Mouse (Mus musculus) yolk sac, embryonic 10.5 days (tissue): ENCODE data around the gene Gpr142.
A peak's percentile ranks its signal among the peaks of the same experiment; 100 is the strongest.

ENCODE experiments used
- DNase-seq: peaks from one replicate; pipeline ENCODE4 v3.0.0-alpha.2; 2017; ENCODE audit warnings: low spot score

Gpr142 gene

GRCm38 (mm10) chr11:114844464-114845220, 45.9 kb downstream of the Gpr142 start:
- DNase-seq = no peak

GRCm38 (mm10) chr11:114846336-114846735, 47.6 kb downstream of the Gpr142 start:
- DNase-seq = no peak

GRCm38 (mm10) chr11:114847008-114847407, 48.3 kb downstream of the Gpr142 start:
- DNase-seq = no peak

GRCm38 (mm10) chr11:114849572-114849971, 50.8 kb downstream of the Gpr142 start:
- DNase-seq = no peak

- DNase-seq = no peak
Measured at GRCm38 (mm10) chr11:114850066-114850451, 51.3 kb downstream of the Gpr142 start.

- DNase-seq = peak; percentile 78
Measured at GRCm38 (mm10) chr11:114850452-114851268, 51.9 kb downstream of the Gpr142 start, which contains the start of gene Gprc5c. Gprc5c (plus strand) TSS chr11:114851152.

- no peak for DNase-seq
Measured at GRCm38 (mm10) chr11:114851269-114851607, 52.5 kb downstream of the Gpr142 start.

GRCm38 (mm10) chr11:114851608-114852310, 53.0 kb downstream of the Gpr142 start:
- peak; percentile 84 for DNase-seq

- DNase-seq = peak; percentile 80
Measured at GRCm38 (mm10) chr11:114852311-114853173, 53.8 kb downstream of the Gpr142 start.

GRCm38 (mm10) chr11:114853174-114853838, 54.6 kb downstream of the Gpr142 start:
- peak; percentile 29 for DNase-seq

GRCm38 (mm10) chr11:114854581-114854980, 55.9 kb downstream of the Gpr142 start:
- DNase-seq = no peak

- no peak for DNase-seq
Measured at GRCm38 (mm10) chr11:114856125-114856524, 57.4 kb downstream of the Gpr142 start.
